Mouse (Mus musculus) right cerebral cortex, adult 2 months (tissue): Measurements from ENCODE around the gene Rapgef5.

Experiments
- DNase-seq, 2 experiments: peaks; one replicate each; pipeline ENCODE4 v3.0.0; 2021 to 2022; ENCODE audit warnings: low spot score in 2 of 2

The Rapgef5 gene

DNA sequence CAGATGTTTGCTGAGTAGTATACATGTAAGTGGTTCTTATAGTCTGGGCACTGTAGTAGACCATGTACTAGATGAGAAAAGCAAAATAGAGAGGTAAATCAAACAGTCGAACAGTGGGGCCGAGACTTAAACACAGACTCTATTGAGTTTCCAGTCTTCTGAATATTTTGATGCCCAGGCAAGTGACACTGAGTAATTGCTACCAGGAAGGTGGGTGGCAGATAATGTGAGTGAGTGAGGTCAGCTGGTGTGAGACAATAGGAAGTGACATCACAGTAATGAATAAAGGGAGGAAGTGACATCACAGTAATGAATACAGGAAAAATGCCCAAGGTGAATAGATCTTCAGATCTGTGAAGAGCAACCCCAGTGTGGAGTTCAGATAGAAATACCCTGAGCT lies at the start of gene Rapgef5:
Gene Rapgef5, plus strand, starts transcription at position 301 of the 400 bp plus-strand sequence.
- no peak for DNase-seq

DNA sequence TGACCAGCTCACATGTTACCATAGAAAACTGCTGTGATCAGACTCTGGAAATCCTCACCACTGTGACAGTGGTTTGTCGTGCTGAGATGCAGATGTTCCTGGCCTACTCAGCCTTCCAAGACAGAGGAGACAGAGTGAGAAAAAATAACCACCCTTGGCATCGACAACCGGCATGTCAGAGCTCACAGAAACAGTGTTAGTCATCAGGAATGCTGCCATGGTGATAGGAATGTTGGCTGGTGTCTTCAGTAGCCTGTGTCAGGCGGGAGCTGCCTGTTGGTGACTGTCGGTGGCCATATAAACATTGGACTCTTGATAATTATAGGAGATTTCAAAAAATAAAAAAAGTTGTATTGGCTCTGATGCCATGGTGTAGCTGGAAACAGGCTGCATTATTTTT lies 48.0 kb upstream of the Rapgef5 start:
- DNase-seq, result peak; percentile 25 to 55

DNA sequence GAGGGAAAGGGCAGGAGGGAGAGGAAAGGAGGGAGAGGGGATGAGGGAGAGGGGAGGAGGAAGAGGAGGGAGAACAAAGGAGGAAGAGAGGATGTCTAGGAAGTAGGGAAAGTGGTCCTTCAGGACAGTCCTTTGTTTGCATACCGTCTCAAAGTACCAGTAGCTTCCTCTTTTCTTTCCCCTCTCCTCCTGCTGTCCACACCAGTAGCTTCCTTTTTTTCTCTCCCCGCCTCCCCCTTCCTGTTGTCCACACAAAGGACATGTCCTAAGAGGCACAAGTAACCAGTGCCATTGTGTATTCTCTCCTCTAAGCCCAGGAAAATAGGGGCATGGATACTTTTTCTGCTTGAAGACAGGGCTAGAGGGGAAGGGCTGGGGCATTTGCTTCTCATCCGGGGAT lies 37.3 kb upstream of the Rapgef5 start:
- DNase-seq, result no peak

DNA sequence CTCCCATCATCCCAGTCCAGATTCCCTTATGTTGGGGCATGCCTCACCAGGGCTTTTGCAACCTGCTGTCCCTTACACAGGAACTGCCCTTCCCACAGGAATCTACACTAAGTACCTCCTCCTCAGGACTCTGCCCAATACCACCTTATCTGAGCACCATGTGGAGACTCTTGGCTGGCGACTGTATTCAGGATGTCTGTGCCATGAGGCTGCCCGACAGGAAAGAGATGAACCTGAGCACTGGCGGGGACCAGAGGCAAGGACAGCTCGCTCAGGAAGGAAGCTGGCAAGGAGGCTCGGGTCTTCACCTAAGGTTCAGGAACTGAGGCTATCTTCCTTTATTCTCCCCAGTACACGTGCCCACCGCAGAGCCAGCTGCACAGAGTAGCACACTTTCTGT lies 36.6 kb upstream of the Rapgef5 start:
- no peak for DNase-seq

DNA sequence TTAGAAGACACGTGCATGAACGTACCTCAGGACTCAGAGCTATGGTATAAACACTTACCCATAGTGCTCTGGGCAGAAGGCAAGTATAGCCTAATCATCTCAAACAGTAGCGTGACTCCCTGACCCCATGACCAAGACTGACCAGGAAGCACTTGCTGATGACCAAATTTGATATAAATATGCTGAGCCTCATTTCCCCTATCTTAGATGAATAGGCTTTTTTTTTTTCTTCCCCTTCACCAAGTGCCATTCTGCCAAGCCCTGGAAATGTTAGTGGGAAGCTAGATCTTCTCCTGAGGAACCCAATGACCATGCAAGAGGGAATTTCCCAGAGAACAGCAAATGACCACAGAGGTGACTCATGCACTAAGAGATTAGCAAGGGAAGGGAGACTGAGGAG lies 35.3 kb upstream of the Rapgef5 start:
- DNase-seq, result no peak

DNA sequence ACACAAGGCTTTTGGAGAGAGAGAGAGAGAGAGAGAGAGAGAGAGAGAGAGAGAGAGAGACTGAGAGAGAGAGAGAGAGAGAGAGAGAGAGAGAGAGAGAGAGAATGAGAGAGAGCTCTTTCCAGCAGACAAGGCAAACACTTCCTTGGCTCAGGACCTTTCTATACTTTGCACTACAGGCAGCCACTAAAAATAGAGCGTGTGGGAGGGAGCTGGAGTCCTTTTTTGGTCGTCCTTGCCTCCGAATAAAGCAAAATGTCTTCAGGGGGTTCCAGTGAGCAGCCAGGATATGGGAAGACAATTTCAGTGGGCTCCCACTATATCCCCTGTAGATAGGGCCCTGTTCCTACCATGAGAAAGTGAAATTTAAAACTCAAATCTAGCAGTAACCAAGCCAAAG lies 33.6 kb upstream of the Rapgef5 start:
- DNase-seq, result peak; percentile 45 to 65

DNA sequence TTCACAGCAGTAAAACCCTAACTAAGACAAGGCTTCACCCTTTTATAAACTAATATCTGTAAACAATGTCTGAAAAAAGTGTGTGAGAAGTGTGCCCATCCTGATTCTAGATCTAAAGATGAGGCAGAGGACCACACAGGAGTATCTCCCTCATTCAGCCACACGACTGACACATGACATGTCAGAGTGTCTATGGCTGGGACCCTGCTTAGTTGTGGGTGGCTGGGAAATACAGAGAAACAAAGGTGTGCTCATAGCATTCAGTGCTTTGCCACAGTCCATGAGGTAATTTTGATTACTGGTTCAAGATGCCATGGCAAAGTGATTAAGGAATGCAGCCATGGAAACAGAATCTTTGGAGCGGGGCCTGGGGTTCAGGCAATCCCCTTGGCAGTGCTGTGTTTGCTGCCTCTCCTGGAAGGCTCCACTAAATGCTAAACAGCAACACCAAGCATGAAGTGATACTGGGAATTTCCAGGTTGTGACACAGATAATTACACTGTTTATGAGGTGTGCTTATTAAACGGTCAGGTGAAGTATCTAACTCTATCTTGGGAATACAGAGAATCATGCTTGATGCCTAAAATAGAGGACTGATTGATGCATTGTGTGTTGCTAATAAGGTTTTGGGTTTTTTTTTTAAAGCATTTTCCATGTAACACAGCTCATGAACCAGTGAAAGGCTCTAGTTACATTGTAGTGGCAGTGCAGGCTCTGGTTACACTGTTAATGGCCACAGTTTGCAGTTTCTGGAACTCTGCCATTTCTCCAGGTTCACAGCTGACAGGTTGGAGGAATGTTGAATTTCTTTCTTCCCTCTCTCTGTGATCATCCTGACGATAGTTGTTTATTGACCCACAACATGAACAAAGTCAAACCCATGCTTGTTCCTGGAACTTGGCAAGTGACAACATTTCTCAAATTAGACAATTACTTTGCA lies 29.9 kb upstream of the Rapgef5 start:
- DNase-seq, result no peak

DNA sequence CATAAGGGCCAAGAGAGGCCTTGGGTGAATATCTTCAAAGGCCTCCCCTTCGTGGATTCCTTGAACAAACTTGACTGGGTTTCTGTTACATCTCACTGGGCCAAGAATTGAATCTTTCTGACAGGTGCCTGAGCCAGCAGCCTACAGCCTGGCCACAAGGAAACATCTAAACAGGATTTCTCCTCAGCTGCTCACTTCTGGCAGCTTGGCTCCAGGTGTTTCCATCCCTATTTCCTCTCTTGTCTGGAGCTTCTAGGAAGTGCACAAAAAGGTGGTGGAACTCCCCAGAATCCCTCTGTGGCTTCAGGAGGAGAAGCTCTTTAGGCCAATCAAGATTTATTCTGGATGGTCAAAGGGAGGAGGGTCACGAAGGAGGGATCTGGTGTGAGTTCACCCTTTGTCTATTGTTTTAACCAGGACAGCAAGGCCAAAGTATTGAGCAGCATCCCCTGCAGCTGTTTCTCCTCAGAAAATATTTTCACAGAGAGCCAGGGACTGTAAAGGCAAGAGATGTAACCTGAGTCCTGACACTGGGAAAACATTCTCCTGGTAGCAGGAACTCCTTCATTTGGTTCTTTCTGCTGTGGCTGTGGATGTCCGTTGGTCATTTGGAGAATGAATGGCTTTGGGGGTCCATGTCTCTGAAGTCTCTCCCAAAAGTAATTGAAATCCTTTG lies 19.6 kb upstream of the Rapgef5 start:
- DNase-seq, result no peak

DNA sequence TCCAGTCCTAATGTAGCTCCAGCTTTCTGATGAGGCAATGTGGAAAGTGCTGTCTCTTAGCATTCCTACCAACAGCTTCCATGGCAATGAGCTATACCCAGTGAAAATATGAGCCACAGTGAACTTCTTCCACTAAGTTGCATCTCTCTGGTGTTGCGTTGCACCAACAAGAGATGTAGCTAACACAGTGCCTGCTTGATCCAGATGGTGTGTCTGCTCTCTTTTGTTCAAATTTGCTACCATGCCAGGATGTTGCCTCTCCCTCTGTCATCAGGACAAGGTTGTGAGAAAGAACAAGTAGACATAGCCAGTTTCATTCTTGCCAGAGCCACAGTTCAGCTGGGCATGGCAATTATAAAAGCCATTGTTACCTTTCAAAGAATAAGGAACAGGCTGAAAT lies 18.9 kb upstream of the Rapgef5 start:
- DNase-seq, result no peak

DNA sequence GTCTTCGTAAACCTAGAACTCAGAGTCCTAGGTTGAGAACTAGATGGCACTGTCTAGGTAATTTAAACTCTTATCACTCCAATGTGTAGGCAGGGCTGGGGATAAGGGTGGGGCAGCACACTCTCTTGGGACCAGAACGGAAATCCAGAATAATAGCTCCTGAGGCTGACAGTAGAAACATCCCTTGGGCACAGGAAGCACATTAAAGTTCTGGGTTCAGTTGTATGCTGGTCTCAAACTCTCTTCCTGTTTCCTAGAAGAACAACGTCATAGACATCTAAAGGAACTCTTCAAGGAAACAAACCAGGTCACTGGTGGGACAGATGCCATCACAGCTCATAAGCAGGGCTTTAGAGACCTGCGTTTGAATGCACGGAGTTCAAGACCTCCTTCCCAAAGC lies 17.0 kb upstream of the Rapgef5 start:
- no peak for DNase-seq

DNA sequence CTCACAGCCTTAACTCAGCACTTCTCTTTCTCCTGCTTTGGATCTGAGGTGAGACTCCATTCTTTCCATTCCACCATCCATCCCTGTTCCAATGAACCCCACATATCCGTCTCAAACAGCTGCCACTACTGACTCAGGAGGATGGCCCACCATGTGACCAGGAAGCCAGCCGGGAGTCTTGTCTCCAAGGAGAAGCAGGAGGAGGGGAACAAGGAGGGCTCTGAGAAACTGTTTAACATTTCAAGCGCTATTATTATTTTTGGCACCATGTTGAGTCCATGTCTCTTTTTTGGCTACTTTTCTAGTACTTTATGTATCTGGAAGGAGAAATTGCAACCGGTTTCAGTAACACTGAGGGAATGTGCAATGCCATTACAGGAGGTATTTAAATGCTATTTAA lies 15.1 kb upstream of the Rapgef5 start:
- peak; percentile 70 to 74 for DNase-seq

DNA sequence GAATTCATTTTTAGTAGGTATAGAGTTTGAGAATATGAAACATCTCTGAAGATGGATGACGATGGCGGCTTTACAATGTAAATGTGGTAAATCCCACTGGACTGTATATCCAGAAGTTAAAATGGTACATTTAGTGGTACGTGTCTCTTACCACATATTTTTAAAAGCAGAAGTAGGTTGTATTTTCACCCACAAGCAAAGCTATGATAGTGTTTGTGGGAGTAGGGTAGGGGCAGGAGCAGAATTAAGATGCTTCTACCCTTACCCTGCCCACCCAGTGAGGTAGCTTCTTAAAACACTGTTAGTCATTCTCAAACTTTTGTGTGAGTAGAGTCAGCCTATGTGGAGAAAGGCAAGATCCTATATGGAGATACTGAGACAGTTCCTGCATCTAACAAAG lies 13.4 kb upstream of the Rapgef5 start:
- no peak for DNase-seq

DNA sequence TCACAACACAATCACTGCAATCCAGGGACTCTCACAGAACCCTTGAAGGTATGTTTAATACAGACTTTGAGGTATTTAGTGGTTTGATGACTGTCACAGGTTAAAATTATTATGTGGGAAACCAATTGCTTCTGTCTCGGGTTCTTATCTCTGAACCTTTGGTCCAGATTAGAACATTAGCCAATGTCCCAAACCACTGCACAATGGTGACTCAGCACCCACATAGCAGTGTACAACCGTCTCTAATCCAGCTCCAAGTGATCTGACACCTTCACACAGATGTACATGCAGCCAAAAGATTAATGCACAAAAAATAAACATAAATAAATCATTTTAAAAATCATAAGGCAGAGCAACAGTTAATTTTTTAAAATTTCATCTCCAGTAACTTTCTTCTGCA lies 11.1 kb upstream of the Rapgef5 start:
- DNase-seq, result no peak

DNA sequence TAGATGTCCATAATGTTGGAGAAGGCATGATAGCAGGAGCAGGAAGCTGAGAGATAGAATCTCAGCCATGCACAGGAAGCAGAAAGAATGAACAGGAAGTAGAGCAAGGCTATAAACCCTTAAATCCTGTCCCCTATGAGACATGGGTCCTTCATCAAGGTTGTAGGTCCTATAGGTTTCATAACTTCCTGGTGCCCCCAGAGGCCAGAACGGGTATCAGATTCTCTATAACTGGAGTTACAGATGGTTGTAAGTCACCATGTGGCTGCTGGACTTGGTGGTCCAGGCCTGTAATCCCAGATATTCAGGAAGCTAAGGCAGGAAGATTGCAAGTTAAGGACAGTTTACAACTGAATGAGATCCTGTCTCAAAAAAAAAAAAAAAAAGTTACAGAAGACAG lies 8.5 kb upstream of the Rapgef5 start:
- DNase-seq, result no peak

DNA sequence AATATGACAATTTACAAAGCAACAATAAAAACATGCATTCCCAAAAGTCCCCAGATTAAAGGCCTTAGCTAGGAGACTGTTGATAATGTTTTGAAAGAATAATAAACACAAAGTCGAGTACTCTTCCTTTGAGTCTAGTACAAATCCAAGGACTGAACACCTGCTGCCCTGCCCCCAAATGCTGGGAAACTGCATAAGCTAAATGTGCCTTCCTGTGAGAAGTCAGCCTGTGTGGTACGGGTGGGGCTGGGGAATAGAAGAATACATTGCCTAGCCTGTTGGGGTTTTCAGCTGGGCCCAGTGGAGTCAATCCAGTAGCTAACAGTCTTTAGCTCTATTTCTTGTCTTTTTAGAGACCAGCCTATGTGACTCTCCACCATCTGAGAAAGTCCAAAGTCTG lies 6.4 kb upstream of the Rapgef5 start:
- DNase-seq, result no peak

DNA sequence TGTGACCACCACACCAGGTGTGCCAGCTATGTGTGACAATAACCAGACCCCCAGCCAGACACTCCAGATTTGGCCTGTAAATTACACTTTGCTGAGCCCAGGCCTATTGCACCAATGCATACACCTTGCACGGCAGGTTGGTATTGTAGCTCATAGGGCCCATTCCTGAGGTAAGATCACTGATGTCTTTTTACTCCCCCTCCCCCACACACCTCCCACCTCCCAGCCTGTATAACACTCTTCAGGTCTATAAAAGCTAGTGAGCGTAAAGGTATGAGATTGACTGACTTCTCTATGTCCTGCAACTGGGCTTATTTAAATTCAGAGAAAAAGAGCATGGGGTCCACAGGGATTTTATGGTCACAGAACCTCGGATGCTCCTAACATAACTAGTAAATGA lies 3.8 kb upstream of the Rapgef5 start:
- DNase-seq, result no peak

DNA sequence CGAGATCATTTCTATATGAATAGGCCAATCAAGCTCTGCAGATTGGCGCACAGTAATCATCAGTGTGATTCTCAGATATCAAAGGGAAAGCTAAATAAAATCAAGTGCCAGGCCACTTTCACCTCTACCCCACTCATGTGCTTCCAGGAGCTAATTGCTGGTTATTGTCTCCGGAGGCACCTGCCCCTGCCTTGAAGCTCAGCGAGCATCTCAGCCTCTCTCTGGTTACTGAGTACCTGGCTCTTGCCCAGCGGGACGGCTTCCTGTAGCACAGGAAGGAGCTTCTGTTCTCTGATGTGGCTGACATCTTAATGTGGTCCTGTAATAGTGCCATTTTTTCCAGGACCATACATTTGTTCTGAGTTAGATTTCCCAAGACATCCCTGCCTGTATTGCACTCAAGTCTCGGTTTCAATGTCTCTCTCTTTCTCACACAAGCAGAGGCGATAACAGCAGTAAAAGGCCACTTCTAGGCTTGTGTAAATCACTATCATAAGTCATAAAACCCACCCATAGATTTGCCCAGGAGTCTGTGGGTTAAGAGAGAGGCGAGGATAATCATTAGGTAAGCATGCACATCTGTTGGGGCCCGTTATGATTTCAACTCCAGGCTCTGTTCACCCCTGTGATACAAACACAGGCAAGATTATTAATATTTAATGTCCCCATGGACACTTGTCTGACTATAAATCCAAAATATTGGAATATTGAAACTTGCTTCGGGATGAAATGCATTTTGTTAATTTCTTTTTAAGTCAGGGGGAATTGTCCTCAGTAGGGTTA lies 2.9 kb upstream of the Rapgef5 start:
- no peak for DNase-seq

DNA sequence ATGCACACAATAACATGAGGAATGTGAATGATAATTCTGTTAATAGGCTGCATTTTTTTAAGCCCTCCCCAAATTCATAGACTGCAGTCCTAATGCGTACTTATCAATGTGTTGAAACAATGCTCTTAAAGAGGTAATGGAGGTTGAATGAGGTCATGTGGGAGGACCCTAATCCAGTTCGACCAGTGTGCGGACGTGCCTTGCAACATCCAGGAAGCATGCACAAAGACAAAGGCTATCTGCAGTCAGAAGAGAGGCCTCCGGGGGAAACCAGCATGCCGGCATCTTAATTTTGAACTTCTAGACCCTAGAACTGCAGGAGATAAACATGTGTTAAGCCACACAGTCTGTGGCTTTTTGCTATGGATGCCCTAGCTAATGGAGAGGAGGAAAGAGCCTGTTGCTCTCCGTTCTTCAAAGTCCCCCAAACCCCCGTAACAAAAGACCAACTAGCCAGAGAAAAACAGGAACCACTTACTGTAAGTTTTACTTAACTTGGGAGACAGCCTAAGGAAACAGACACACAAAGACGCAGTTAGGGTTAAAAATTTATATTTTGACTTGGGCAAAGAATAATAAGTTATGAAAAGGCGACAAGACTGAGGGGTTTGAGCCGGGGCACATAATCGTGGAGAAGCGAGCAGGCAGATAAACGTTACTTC lies 1.1 kb downstream of the Rapgef5 start:
- DNase-seq, result no peak

DNA sequence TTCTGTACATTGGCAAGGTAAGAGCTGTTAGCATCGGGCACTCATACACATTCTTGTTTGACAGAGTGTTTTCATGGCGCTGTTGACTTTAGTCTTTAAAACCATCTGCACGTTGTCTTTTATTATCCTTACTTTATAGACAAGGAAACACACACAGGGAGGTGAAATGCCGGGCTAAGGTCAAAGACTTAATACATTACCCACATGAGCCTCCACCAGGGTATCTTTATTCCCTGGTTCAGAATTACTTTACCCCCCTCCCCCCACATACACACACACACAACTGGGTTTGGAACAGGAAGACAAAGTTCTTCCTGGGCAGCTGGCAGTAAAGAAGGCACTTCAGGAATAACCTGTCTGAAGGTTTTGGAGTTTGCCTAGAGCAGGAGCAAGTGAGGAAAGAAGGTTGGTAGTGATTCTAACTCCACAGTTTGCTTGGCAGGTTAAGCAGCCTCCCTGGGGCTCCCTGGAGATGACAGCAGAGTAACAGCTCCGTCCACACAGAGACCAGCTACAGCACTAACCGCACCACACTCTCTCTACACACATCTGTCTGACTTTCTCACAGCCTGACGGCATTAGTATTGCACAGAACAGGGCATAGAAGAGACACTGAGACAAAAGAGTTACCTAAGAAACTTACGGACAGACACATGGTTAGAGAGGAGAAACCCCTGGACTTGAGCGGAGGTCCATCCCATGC lies 8.2 kb downstream of the Rapgef5 start:
- no peak for DNase-seq

DNA sequence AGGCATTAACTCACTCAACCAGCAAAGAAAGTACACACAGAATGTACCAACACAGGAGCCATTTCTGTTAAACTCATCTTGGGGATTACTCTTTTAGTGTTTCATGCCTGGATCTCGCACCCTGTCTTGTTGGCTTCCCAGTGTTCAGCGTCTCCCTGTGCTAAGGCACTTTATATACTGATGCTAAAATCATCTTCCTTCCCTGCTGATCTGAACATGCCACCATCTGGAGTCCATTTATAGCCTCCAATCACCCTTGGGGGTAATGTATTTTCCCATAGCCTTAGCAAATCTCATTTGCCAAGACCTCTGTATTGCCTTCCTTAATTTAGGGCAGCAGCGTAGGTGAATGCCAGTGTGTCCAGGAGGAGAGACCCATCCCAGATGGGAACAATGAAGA lies 11.6 kb downstream of the Rapgef5 start:
- DNase-seq, result no peak

DNA sequence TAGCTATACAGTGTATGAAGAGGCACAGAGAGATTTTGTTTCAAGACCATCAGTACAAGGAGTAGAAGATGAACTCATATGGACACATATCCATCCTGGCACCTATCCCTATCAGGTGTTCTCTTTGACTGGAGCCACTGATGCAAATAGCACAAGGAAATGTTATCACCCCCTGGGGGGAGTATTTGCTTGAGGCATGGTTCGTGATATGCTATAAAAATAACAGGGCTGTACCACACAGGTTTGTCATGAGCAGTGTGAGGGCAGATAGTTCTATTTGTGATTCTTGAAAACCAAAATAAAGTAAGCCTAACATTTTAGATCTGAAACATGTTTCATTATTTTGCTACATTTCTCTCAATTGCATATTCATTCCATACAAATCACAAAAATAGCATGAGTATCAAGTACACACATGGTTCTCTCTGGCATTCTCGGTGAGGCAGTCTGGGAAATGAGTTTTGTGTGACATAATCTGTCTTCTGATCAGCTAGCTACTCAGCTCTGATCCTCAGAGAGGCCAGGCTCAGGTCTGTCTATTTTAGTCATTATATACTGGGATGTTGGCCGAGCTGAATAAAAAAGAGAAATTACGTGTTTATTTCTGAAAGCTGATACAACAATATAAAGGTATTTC lies 12.3 kb downstream of the Rapgef5 start:
- DNase-seq, result no peak
